Mouse (Mus musculus) ovary, postnatal 10 days (tissue): Measurements from ENCODE around the gene Ear1.
A peak's percentile ranks its signal among the peaks of the same experiment; 100 is the strongest.
"Not testable (repeated sequence)": the region's sequence is repeated elsewhere in the genome, so short reads cannot be mapped to it uniquely, and the experiment has no call there.

Experiments
- DNase-seq: peaks from one replicate; pipeline ENCODE4 v3.0.0; 2022; ENCODE audit warnings: low spot score

The Ear1 gene

GRCm38 (mm10) chr14:43796905-43797470 is 78.3 kb downstream of the Ear1 start:
- peak; percentile 3 for DNase-seq

- no peak for DNase-seq
These were observed 79.0 kb downstream of the Ear1 start for GRCm38 (mm10) chr14:43796069-43796904.

GRCm38 (mm10) chr14:43793811-43794210 is 81.5 kb downstream of the Ear1 start:
- DNase-seq = not testable (repeated sequence)

GRCm38 (mm10) chr14:43784645-43785044 is 90.7 kb downstream of the Ear1 start, which contains the start of gene Gm8180:
Gene Gm8180, minus strand, starts transcription at chr14:43784745.
- not testable (repeated sequence) for DNase-seq
